ENCODE assay signal across 21 mouse cellular contexts in the genomic region with DNA sequence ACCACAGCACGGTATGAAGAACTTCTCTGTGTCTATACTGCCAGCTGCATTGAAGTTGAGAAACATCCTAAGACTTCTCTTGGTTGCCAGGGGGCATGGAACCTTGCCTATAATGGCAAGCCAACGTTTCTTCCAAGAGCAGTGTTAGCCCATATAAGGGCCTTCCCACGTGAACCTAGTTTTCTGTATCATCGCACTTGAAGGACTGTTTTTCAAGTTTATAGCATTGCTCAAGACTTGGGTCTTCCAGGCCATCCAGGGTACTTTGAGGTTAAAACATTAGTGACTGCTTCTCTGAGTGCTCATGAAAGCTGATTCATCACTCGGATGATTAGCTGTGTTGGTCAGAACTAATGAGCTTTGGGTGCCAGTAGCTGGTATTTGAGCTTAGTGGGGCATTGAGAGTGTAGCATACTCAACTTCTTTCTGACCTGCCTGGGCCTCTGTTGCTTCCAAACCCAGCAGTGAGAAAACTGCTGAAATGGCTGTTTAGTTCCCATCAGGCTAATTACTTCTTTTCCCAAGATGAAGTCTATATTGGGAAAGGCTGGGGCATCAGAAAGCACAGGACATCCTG.
A peak's percentile ranks its signal among the peaks of the same experiment; 100 is the strongest.
DNase-seq lines count a peak whose midpoint lies in the region; ATAC-seq and TF ChIP-seq lines count a peak whose summit lies in the region.
"Had no signal": no experiment of that assay in that cellular context is flagged by ENCODE, and none has a peak within 500 bp of the region (broad histone marks: within the 10 kb centered on the region; RNA-seq: fewer than 3 reads in every experiment).

No protein-coding gene starts in this region.

- no peaks in the 10 kb centered on the region for H3K27me3 ChIP-seq in forebrain, postnatal 0 days (ENCODE audit: insufficient read depth, low read length)
- H3K27me3 ChIP-seq in heart, embryonic 10.5 days (ENCODE audit: insufficient read depth, poor library complexity, severe bottlenecking) = no peaks in the 10 kb centered on the region
- H3K27me3 ChIP-seq: embryonic facial prominence, embryonic 12.5 days; forebrain, embryonic 15.5 days; hindbrain, embryonic 13.5 days had no signal

- TF ChIP-seq POLR2A in olfactory bulb, adult 2 months (IDR thresholded peaks at IDR 0.05; ENCODE audit: insufficient read depth, low read depth, low read length) = no peak

- H3K9me3 ChIP-seq in forebrain, postnatal 0 days (ENCODE audit: low read length) = peaks cover 9% of the 10 kb centered on the region; the same call in 1 of the 2 replicates
- H3K9me3 ChIP-seq in heart, embryonic 10.5 days = no peaks in the 10 kb centered on the region
- H3K9me3 ChIP-seq: G1E; hindbrain, embryonic 13.5 days had no signal

- peak; percentile 13 to 38 for DNase-seq in layer of hippocampus, adult 8-10 months (ENCODE audit: low spot score in 2 of 2)
- DNase-seq in layer of hippocampus, postnatal 25 days (ENCODE audit: extremely low spot score in 1 of 2, low spot score in 1 of 2) = no peak
- DNase-seq in right cerebral cortex, adult 18-20 months = peak; percentile 17
- DNase-seq in right cerebral cortex, adult 2 months (ENCODE audit: low spot score in 2 of 2) = no peak
- DNase-seq in brain, adult 2 months (ENCODE audit: low read depth, low spot score) = peak; percentile 21
- DNase-seq in forebrain, postnatal 0 days = no peak
- no peak for DNase-seq in heart, embryonic 10.5 days (ENCODE audit: low spot score)
- DNase-seq: adrenal gland, postnatal 14 days; cerebellum, adult 8-10 months; cerebellum, postnatal 14 days; gastrocnemius, postnatal 36 days; heart, adult 11 months; heart, postnatal 10 days had no signal

- WGBS in olfactory bulb, adult 2 months = 66% methylated on average over 5 of the region's 5 CpGs
- WGBS in forebrain, postnatal 0 days = 73% methylated on average over 5 of the region's 5 CpGs
- WGBS in heart, embryonic 10.5 days = 87% methylated on average over 5 of the region's 5 CpGs

- no peak overlapping the region for H3K4me2 ChIP-seq in forebrain, postnatal 0 days (ENCODE audit: low read depth)
- H3K4me2 ChIP-seq: embryonic facial prominence, embryonic 12.5 days; forebrain, embryonic 15.5 days; hindbrain, embryonic 13.5 days had no signal

- H3K9ac ChIP-seq in forebrain, postnatal 0 days = no peak overlapping the region
- H3K9ac ChIP-seq: embryonic facial prominence, embryonic 12.5 days; forebrain, embryonic 15.5 days; hindbrain, embryonic 13.5 days had no signal

- no peaks in the 10 kb centered on the region for H3K4me1 ChIP-seq in olfactory bulb, adult 2 months (ENCODE audit: control insufficient read depth, insufficient read depth, low read length)
- H3K4me1 ChIP-seq in forebrain, postnatal 0 days (ENCODE audit: insufficient read depth) = no peaks in the 10 kb centered on the region
- peaks cover 11% of the 10 kb centered on the region for H3K4me1 ChIP-seq in heart, embryonic 10.5 days
- H3K4me1 ChIP-seq: embryonic facial prominence, embryonic 12.5 days; forebrain, embryonic 15.5 days had no signal

- H3K4me3 ChIP-seq in olfactory bulb, adult 2 months (ENCODE audit: insufficient read depth, low read depth, low read length) = no peak overlapping the region
- H3K4me3 ChIP-seq in forebrain, postnatal 0 days (ENCODE audit: low read depth, low read length) = no peak overlapping the region
- H3K4me3 ChIP-seq in heart, embryonic 10.5 days = no peak overlapping the region
- H3K4me3 ChIP-seq: embryonic facial prominence, embryonic 12.5 days; forebrain, embryonic 15.5 days; hindbrain, embryonic 13.5 days had no signal

- no peak for ATAC-seq in forebrain, postnatal 0 days
- ATAC-seq: activated CD4-positive, CD25-positive, alpha-beta regulatory T cell, adult 4 months; CD4-positive, CD25-positive, alpha-beta regulatory T cell, adult 4 months; forebrain, embryonic 15.5 days; hindbrain, postnatal 0 days had no signal

- H3K27ac ChIP-seq in olfactory bulb, adult 2 months (ENCODE audit: insufficient read depth, low read depth, low read length) = 0 out of 2 replicates have a peak overlapping the region, but pooled peaks have one; percentile 20
- no peak overlapping the region for H3K27ac ChIP-seq in forebrain, postnatal 0 days (ENCODE audit: low read depth, low read length)
- H3K27ac ChIP-seq in heart, embryonic 10.5 days = no peak overlapping the region
- H3K27ac ChIP-seq: embryonic facial prominence, embryonic 12.5 days; forebrain, embryonic 15.5 days; hindbrain, embryonic 13.5 days; hindbrain, postnatal 0 days had no signal

- H3K36me3 ChIP-seq in forebrain, postnatal 0 days (ENCODE audit: insufficient read depth) = no peaks in the 10 kb centered on the region
- no peaks in the 10 kb centered on the region for H3K36me3 ChIP-seq in heart, embryonic 10.5 days
- H3K36me3 ChIP-seq: embryonic facial prominence, embryonic 12.5 days; forebrain, embryonic 15.5 days; G1E; hindbrain, embryonic 13.5 days had no signal

- TF ChIP-seq CTCF in olfactory bulb, adult 2 months (IDR thresholded peaks at IDR 0.05; ENCODE audit: insufficient read depth, low read depth, low read length) = no peak
- TF ChIP-seq CTCF in forebrain, postnatal 0 days (IDR thresholded peaks at IDR 0.05; ENCODE audit: low read depth) = no peak

Comparison
In these comparisons a context has a peak if more than half of its experiments do, and no peak if none do; other contexts are left out.
1. DNase-seq: peak in layer of hippocampus, adult 8-10 months (2 of 2), right cerebral cortex, adult 18-20 months (single experiment) and brain, adult 2 months (single experiment); none in layer of hippocampus, postnatal 25 days (0 of 2), right cerebral cortex, adult 2 months (0 of 2), forebrain, postnatal 0 days (single experiment) and heart, embryonic 10.5 days (single experiment).